Mouse (Mus musculus) stomach, embryonic 16.5 days (tissue): ENCODE data around the gene Jph2. TPM values are rescaled to one million over a fixed set of nuclear protein-coding genes. Genes with fewer than 3 reads are reported as not detected.

Experiments
- ATAC-seq: fragments of 200-750 bp; cut with Nextera tagmentation; 2 replicates; pipeline ENCODE4 v1.8.0; 2017; ENCODE audit warnings: moderate number of reproducible peaks, moderate TSS enrichment; ENCODE audit not compliant: insufficient read depth, low FRiP score
- H3K27ac ChIP-seq: fragments of 300-500 bp; sonication (generic); 2 replicates; pipeline ENCODE4 v1.5.1; 2014; ENCODE audit warnings: low read length
- H3K27me3 ChIP-seq: fragments of 300-500 bp; sonication (generic); 2 replicates; pipeline ENCODE4 v1.6.1; 2014; ENCODE audit warnings: low read length, control low read depth, mixed read lengths; ENCODE audit not compliant: control insufficient read depth, insufficient read depth
- H3K36me3 ChIP-seq: fragments of 300-500 bp; sonication (generic); 2 replicates; pipeline ENCODE4 v1.6.1; 2014; ENCODE audit warnings: low read length; ENCODE audit not compliant: control insufficient read depth, insufficient read depth
- H3K4me1 ChIP-seq: fragments of 300-500 bp; sonication (generic); 2 replicates; pipeline ENCODE4 v1.6.1; 2014; ENCODE audit warnings: low read length, control low read depth, mixed read lengths; ENCODE audit not compliant: control insufficient read depth, insufficient read depth
- H3K4me2 ChIP-seq: fragments of 300-500 bp; sonication (generic); 2 replicates; pipeline ENCODE4 v1.6.1; 2014; ENCODE audit warnings: low read depth, low read length, mixed read lengths
- H3K4me3 ChIP-seq: fragments of 300-500 bp; sonication (generic); replicated peaks from 2 replicates; pipeline ENCODE4 v1.5.1; 2014; ENCODE audit warnings: mild to moderate bottlenecking, low read length
- H3K9ac ChIP-seq: fragments of 300-500 bp; sonication (generic); 2 replicates; pipeline ENCODE4 v1.6.1; 2014; ENCODE audit warnings: low read length
- H3K9me3 ChIP-seq: fragments of 300-500 bp; sonication (generic); replicated peaks from 2 replicates; pipeline ENCODE4 v1.6.1; 2016; ENCODE audit warnings: low read length, control low read depth; ENCODE audit not compliant: control insufficient read depth
- WGBS: fragments of 180-500 bp; shearing (Covaris S2); extraction: QIAGEN DNeasy Blood & Tissue Kit; methylation state at CpG from one replicate; pipeline ENCODE4 v1.1.7; 2014; 5-methylcytosine and 5-hydroxymethylcytosine counted together
- polyA plus RNA-seq: library from polyadenylated mRNA; unstranded; fragments of >200 nt; fragmentation: Nextera tagmentation; extraction: Ambion mirVana; gene quantifications from 2 replicates; pipeline ENCODE4 v1.2.1, GENCODE M21; 2015

The Jph2 gene
- polyA plus RNA-seq, 1 experiment from 2014 or later = 11.2 TPM

GRCm38 (mm10) chr2:163317281-163317680 is 80.5 kb downstream of the Jph2 start:
- no peak overlapping the region for H3K4me3 ChIP-seq
- H3K4me1 ChIP-seq = no peaks in the 10 kb centered on the region
- H3K27me3 ChIP-seq = no peaks in the 10 kb centered on the region
- H3K36me3 ChIP-seq = no peaks in the 10 kb centered on the region
- H3K9me3 ChIP-seq = no peaks in the 10 kb centered on the region
- H3K9ac ChIP-seq = no peak overlapping the region
- H3K4me2 ChIP-seq = no peak overlapping the region
- no peak overlapping the region for H3K27ac ChIP-seq
- WGBS = 74% methylated on average over 4 of the region's 4 CpGs
- no peak for ATAC-seq

GRCm38 (mm10) chr2:163310163-163310688 is 87.6 kb downstream of the Jph2 start:
- no peaks in the 10 kb centered on the region for H3K27me3 ChIP-seq
- 70% methylated on average over 11 of the region's 11 CpGs for WGBS
- H3K9me3 ChIP-seq = no peaks in the 10 kb centered on the region
- H3K9ac ChIP-seq = no peak overlapping the region
- H3K4me3 ChIP-seq = no peak overlapping the region
- no peak overlapping the region for H3K4me2 ChIP-seq
- no peaks in the 10 kb centered on the region for H3K4me1 ChIP-seq
- no peak overlapping the region for H3K27ac ChIP-seq
- ATAC-seq = no peak
- no peaks in the 10 kb centered on the region for H3K36me3 ChIP-seq

DNA sequence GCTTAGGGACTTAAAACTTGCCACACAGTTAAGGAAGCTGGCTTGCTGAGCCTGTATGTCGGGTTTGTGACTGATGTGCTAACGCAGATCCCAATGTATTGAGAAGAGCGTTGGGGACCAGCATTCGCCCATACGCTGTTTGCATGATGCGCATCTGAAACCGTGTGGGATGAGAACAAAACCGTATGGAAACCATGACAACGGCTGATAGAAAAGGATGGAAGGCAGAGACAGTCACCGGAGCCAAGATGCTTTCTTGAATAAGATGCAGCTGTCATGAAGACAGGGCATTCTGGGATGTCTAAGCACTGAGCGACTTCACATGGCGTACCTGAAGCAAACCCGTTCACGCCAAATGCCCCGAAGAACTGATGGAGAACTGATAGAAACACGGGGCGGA is 88.4 kb downstream of the Jph2 start:
- H3K27me3 ChIP-seq = no peaks in the 10 kb centered on the region
- H3K36me3 ChIP-seq = no peaks in the 10 kb centered on the region
- no peak overlapping the region for H3K27ac ChIP-seq
- no peak overlapping the region for H3K4me3 ChIP-seq
- ATAC-seq = no peak
- no peak overlapping the region for H3K4me2 ChIP-seq
- no peak overlapping the region for H3K9ac ChIP-seq
- WGBS = 85% methylated on average over 17 of the region's 17 CpGs
- no peaks in the 10 kb centered on the region for H3K9me3 ChIP-seq
- no peaks in the 10 kb centered on the region for H3K4me1 ChIP-seq

DNA sequence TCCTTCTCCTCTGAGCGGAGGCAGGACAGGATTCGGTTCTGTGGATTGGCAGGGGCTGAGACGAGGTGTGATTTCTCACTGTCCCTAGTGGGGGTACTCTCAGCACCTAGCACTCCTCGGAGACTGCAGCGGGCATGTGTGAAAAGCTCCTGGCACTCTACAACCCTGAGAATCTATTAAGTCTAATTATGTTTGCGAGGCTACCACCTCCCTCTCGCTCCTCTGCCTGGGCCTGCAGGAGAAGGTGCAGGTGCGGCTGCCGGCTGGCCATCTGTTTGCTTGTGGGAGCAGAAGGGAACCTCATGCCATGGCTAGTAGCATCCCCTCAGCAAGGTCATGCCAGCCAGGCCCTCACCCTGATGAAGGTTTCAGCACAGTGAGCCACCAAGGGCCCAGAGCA is 94.8 kb downstream of the Jph2 start:
- H3K36me3 ChIP-seq = no peaks in the 10 kb centered on the region
- H3K9me3 ChIP-seq = no peaks in the 10 kb centered on the region
- H3K9ac ChIP-seq = no peak overlapping the region
- H3K4me3 ChIP-seq = no peak overlapping the region
- no peak overlapping the region for H3K27ac ChIP-seq
- no peak overlapping the region for H3K4me2 ChIP-seq
- no peaks in the 10 kb centered on the region for H3K27me3 ChIP-seq
- WGBS = 54% methylated on average over 9 of the region's 9 CpGs
- no peaks in the 10 kb centered on the region; the same call in 1 of the 2 replicates for H3K4me1 ChIP-seq
- no peak for ATAC-seq

DNA sequence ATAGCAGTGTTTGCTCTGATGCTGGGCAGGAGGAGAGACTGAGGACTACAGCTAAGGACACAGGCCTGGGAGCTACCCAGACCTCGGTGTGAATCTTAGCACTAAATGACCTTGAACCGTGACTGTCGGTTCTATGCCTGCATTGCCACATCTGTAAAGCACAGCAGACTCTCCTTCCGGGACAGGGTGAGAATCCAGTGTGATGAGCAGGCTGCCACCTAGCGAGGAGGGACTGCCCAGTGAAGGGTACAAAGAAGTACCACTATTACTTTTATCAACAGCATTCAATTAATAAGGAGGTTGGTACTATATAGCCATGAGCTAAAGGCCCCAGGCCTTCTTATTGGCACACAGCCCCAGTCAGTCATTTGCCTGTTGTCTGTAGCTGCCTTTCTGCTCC is 96.2 kb downstream of the Jph2 start:
- 54% methylated on average over 5 of the region's 5 CpGs for WGBS
- Histone ChIP-seq H3K9me3 (no peaks in the 10 kb centered on the region), H3K4me1 (no peaks in the 10 kb centered on the region; the same call in 1 of the 2 replicates), H3K27me3 (no peaks in the 10 kb centered on the region), H3K36me3 (no peaks in the 10 kb centered on the region), H3K4me2 (no peak overlapping the region), H3K4me3 (no peak overlapping the region), H3K9ac (no peak overlapping the region), H3K27ac (no peak overlapping the region)
- ATAC-seq = no peak

DNA sequence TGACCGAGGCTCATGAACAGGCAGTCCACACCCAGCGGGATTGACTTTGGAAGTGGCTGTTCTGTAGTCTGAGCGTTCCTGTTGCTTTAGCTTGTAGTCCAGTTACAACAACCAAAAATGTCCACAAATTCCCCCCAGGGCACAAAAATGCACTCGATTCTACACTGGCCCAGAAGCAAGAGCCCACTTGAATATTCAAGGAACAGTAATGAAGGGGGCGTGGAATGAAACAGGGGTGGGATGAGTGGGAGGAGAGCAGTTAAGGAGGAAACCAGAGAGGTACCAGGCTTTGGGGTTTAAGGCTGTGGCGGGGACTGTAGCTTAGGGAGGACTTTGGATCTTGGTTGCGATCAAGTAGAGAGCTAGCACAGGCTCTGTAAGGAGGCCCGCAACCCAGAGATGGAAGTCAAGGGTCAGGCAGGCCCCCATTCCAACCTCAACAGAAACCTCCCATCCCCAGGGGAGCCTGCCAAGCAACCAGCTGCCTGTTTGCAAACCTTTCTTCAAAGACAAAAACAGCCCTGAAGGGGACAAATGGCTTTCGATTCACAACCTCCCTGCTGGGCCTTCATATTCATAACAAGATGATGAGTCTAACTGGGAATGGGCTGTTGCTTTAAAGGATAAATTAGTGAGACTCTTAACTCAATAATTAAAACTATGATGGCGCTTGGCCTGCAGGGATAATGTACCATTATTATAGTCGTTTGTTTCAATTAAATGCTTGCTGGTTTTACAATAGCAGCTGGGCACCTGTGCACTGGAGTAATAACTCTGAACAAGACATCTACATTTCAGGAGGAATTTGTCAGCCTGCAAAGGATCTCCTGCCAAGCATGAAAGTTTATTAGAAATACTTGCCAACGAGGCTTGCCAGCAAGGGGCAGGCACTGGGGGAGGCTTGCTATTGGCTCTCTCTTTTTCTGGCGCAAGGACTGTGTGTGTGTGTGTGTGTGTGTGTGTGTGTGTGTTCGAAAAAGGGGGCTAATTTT is 97.4 kb downstream of the Jph2 start:
- 51% methylated on average over 14 of the region's 14 CpGs for WGBS
- no peaks in the 10 kb centered on the region for H3K27me3 ChIP-seq
- ATAC-seq = no peak
- H3K4me2 ChIP-seq = no peak overlapping the region
- H3K9ac ChIP-seq = no peak overlapping the region
- no peaks in the 10 kb centered on the region for H3K36me3 ChIP-seq
- no peaks in the 10 kb centered on the region for H3K9me3 ChIP-seq
- no peaks in the 10 kb centered on the region; the same call in 1 of the 2 replicates for H3K4me1 ChIP-seq
- H3K4me3 ChIP-seq = no peak overlapping the region
- H3K27ac ChIP-seq = no peak overlapping the region

DNA sequence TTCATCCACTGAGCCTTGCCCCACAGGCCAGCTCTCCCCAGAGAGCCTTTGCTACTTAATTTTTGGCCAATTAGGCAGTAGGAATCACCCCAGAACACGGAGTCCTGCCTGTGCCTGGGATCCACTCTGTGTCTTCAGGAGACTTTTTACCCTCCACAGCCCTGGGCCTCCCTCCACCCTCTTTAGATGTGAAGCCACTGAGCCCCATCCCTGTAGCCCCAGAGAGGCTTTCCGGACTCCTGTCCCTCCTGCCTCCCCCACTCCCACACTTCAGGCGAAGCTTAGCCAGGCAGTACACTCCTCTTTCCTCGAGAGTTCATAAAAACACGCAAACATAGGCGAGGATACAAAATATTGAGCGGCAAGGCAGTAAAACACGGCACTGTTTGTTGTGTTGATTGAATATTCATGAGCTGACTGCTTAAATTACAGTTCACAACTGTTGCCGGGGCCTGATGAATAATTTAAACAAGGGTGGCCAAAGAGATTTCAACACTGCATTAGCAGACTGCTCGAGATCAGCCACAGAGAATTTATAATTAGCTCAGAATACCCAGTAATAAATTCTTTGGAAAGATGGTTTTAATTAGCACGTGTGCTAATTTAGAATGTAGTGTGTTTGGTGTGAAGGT is 100.7 kb downstream of the Jph2 start:
- H3K27me3 ChIP-seq = no peaks in the 10 kb centered on the region
- H3K4me1 ChIP-seq = no peaks in the 10 kb centered on the region; the same call in 1 of the 2 replicates
- 64% methylated on average over 11 of the region's 11 CpGs for WGBS
- H3K9me3 ChIP-seq = no peaks in the 10 kb centered on the region
- ATAC-seq = no peak
- H3K4me2 ChIP-seq = no peak overlapping the region
- H3K36me3 ChIP-seq = no peaks in the 10 kb centered on the region
- no peak overlapping the region for H3K9ac ChIP-seq
- H3K4me3 ChIP-seq = no peak overlapping the region
- H3K27ac ChIP-seq = no peak overlapping the region

DNA sequence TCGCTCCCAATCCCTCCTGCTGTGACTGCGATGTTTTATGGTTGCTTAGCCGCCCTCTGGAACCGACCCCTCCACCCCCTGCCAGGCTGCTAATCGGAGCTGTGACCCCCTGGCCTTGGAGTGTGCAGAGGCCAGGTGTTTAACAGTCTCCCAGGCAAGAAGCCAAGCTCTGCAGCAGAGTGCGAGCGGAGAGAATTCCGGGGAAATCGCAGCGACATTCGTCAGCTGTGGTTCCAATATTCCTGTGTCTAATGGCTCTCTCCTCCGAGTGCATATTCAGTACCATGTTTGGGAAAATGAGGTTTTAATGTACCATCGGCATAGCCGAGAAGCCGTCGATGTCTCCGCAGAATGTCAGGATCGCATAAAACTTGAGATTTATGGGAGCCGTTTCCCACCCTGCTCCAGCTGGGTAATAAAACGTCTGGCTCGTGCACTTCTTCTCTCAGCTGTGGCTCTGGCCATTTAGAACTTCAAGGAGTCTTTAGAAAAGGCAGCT is 108.9 kb downstream of the Jph2 start:
- ATAC-seq = peak; percentile 67; the same call in 1 of the 2 replicates
- Histone ChIP-seq H3K4me1 (peaks cover 13% of the 10 kb centered on the region), H3K27ac (no peak overlapping the region), H3K4me2 (peak overlapping the region; percentile 49), H3K9ac (no peak overlapping the region), H3K4me3 (peak overlapping the region; percentile 9; the same call in 1 of the 2 replicates), H3K9me3 (no peaks in the 10 kb centered on the region), H3K36me3 (no peaks in the 10 kb centered on the region), H3K27me3 (0 out of 2 replicates have a peak, but pooled peaks cover 8% of the 10 kb centered on the region)
- WGBS = 6% methylated on average over 21 of the region's 21 CpGs
